Mouse (Mus musculus): ENCODE data around the gene Swap70. TPM values are rescaled to one million over a fixed set of nuclear protein-coding genes. Genes with fewer than 3 reads are reported as not detected.

The Swap70 gene
- polyA plus RNA-seq, 1 experiment from 2014 or later = 33.2 TPM

DNA sequence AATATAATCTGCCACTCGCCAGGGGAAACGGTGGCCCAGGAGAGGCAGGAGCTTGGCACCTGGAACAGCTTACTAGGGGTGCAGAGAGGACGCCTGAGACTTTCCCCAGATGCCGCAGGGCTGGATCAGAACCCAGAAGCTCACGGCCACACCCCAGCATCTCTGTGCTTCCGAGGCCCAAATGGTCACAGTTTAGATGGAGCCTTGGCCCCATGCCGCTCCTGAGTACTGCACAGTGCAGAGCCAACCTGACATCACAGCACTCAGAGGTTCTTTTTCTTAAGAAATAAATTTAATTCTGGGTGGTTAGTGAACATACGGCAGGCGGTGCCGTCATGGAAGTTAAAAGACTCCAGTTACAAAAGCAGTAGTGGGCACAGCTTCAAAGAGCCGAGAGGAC is 86.2 kb downstream of the Swap70 start:
- WGBS = 72% methylated on average over 11 of the region's 11 CpGs
- H3K27me3 ChIP-seq = no peaks in the 10 kb centered on the region
- H3K9me3 ChIP-seq (replicated peaks) = no peaks in the 10 kb centered on the region
- no peak overlapping the region for H3K4me2 ChIP-seq (replicated peaks)
- 0 out of 2 replicates have a peak, but pooled peaks cover 2% of the 10 kb centered on the region for H3K4me1 ChIP-seq
- no peak overlapping the region for H3K4me3 ChIP-seq (replicated peaks)
- no peak overlapping the region for H3K27ac ChIP-seq (replicated peaks)
- ATAC-seq (ENCODE audit: insufficient number of reproducible peaks, low FRiP score, low TSS enrichment, low read depth) = no peak
- H3K36me3 ChIP-seq = peaks cover 33% of the 10 kb centered on the region
- no peak overlapping the region for H3K9ac ChIP-seq

GRCm38 (mm10) chr7:110309246-110309645 is 87.7 kb downstream of the Swap70 start:
- Histone ChIP-seq H3K4me1 (0 out of 2 replicates have a peak, but pooled peaks cover 2% of the 10 kb centered on the region), H3K4me2 (replicated peaks) (no peak overlapping the region), H3K9me3 (replicated peaks) (no peaks in the 10 kb centered on the region), H3K27me3 (no peaks in the 10 kb centered on the region), H3K9ac (no peak overlapping the region), H3K36me3 (peaks cover 46% of the 10 kb centered on the region), H3K27ac (replicated peaks) (no peak overlapping the region), H3K4me3 (replicated peaks) (no peak overlapping the region)
- ATAC-seq (ENCODE audit: insufficient number of reproducible peaks, low FRiP score, low TSS enrichment, low read depth) = no peak
- 97% methylated on average over 8 of the region's 8 CpGs for WGBS

DNA sequence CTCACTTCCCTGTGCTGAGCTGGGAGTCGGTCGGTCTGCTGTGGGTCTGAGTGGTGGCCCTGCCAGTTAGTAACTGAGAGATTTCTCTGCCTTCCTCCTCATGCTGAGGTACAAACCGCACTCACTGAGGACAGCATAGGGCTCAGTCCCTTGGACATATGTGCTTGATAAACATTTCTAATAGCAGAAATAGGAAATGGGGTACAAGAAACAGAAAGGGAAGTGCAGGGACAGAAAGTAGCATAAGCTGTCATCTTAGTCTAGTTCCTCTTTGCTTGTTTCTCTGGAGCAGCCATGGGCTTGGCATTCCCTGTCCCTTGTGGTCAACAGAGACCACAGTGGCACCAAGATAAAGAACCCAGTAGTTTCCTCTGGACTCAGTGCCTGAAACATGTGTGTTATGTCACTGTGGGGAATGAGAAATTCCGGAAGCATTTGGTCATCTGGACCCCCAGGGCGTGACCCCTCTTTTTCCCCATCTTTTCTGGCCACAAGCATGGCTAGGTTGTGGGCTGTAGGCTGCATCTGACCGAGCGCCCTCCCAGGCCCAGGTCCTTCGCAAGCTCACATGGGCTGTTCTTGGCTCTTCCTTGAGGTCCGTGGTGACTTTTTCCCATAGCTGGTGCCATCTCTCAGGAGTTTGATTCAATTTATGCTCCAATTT is 92.0 kb downstream of the Swap70 start:
- Histone ChIP-seq H3K4me1 (0 out of 2 replicates have a peak, but pooled peaks cover 2% of the 10 kb centered on the region), H3K4me2 (replicated peaks) (no peak overlapping the region), H3K9me3 (replicated peaks) (no peaks in the 10 kb centered on the region), H3K27ac (replicated peaks) (no peak overlapping the region), H3K36me3 (peaks cover 65% of the 10 kb centered on the region), H3K27me3 (no peaks in the 10 kb centered on the region), H3K9ac (no peak overlapping the region), H3K4me3 (replicated peaks) (no peak overlapping the region)
- ATAC-seq (ENCODE audit: insufficient number of reproducible peaks, low FRiP score, low TSS enrichment, low read depth) = no peak
- WGBS = 85% methylated on average over 9 of the region's 9 CpGs

- no peak for ATAC-seq (ENCODE audit: insufficient number of reproducible peaks, low FRiP score, low TSS enrichment, low read depth)
- 88% methylated on average over 7 of the region's 7 CpGs for WGBS
These were observed 92.9 kb downstream of the Swap70 start for GRCm38 (mm10) chr7:110314401-110314890.

DNA sequence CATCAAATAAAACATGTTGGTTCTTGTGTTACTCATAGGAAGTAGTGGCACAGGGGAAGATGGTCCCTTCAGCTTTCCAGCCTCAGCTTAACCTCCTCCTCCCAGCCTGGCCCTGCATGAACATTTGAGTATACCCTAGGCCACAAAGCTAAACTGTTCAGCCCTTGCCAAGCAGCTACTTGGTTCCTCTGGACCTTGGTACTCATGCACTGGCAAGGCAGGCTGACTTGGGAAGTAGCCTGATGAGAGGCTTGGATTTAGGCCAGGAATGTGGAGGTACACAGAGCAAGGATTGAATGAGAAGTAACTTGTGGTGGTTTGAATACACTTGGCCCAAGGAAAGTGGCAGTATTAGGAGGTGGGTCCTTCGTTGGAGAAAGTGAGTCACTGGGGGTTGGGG is 93.8 kb downstream of the Swap70 start:
- Histone ChIP-seq H3K27me3 (no peaks in the 10 kb centered on the region), H3K4me3 (replicated peaks) (no peak overlapping the region), H3K36me3 (peaks cover 57% of the 10 kb centered on the region), H3K4me1 (0 out of 2 replicates have a peak, but pooled peaks cover 2% of the 10 kb centered on the region), H3K27ac (replicated peaks) (no peak overlapping the region), H3K9me3 (replicated peaks) (no peaks in the 10 kb centered on the region), H3K4me2 (replicated peaks) (no peak overlapping the region), H3K9ac (no peak overlapping the region)
- WGBS = 86% methylated on average over 1 of the region's 1 CpGs
- ATAC-seq (ENCODE audit: insufficient number of reproducible peaks, low FRiP score, low TSS enrichment, low read depth) = no peak

More at GRCm38 (mm10) chr7:110314401-110314890, 92.9 kb downstream of the Swap70 start:
- H3K36me3 ChIP-seq = peaks cover 60% of the 10 kb centered on the region
- H3K9ac ChIP-seq = no peak overlapping the region
- H3K27me3 ChIP-seq = no peaks in the 10 kb centered on the region
- 0 out of 2 replicates have a peak, but pooled peaks cover 2% of the 10 kb centered on the region for H3K4me1 ChIP-seq
- H3K4me3 ChIP-seq (replicated peaks) = no peak overlapping the region
- H3K27ac ChIP-seq (replicated peaks) = no peak overlapping the region
- H3K4me2 ChIP-seq (replicated peaks) = no peak overlapping the region
- H3K9me3 ChIP-seq (replicated peaks) = no peaks in the 10 kb centered on the region

- peaks cover 46% of the 10 kb centered on the region for H3K36me3 ChIP-seq
- 76% methylated on average over 4 of the region's 4 CpGs for WGBS
- H3K9me3 ChIP-seq (replicated peaks) = no peaks in the 10 kb centered on the region
- H3K9ac ChIP-seq = no peak overlapping the region
- H3K27me3 ChIP-seq = no peaks in the 10 kb centered on the region
- no peaks in the 10 kb centered on the region for H3K4me1 ChIP-seq
- no peak overlapping the region for H3K27ac ChIP-seq (replicated peaks)
- no peak overlapping the region for H3K4me3 ChIP-seq (replicated peaks)
- ATAC-seq (ENCODE audit: insufficient number of reproducible peaks, low FRiP score, low TSS enrichment, low read depth) = no peak
- no peak overlapping the region for H3K4me2 ChIP-seq (replicated peaks)
These were observed 95.9 kb downstream of the Swap70 start for GRCm38 (mm10) chr7:110317412-110317811.

DNA sequence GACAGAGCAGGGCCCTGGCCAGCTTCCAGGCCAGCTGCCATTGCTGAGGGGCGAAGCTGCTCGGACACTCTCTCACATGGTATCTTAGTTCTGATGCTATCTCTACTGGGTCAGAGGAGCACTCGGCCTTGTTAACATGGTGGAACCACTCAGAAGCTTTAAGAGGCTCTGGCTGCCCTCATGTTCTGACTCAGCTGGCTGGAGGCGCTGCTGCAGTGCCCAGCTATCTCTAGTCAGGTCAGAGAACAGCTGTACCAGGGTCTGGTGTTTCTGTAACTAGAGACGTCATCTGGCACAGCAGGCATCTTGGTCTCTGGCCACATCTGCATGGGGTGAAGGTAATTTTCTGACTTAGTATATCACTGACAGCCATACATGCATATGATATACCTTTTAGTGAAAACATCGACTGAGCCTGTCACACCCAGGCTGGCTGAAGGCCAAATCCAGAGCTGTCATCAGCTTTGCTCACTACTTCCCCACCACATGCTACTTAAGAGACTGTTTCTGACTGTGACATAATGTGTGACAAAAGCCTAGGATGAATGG is 97.5 kb downstream of the Swap70 start:
- H3K27me3 ChIP-seq = no peaks in the 10 kb centered on the region
- H3K36me3 ChIP-seq = peaks cover 42% of the 10 kb centered on the region
- no peak overlapping the region for H3K9ac ChIP-seq
- 67% methylated on average over 6 of the region's 6 CpGs for WGBS
- ATAC-seq (ENCODE audit: insufficient number of reproducible peaks, low FRiP score, low TSS enrichment, low read depth) = 0 out of 2 replicates have a peak, but pooled peaks have one; percentile 15
- H3K4me3 ChIP-seq (replicated peaks) = no peak overlapping the region
- H3K4me2 ChIP-seq (replicated peaks) = no peak overlapping the region
- H3K27ac ChIP-seq (replicated peaks) = no peak overlapping the region
- H3K4me1 ChIP-seq = no peaks in the 10 kb centered on the region
- H3K9me3 ChIP-seq (replicated peaks) = no peaks in the 10 kb centered on the region

DNA sequence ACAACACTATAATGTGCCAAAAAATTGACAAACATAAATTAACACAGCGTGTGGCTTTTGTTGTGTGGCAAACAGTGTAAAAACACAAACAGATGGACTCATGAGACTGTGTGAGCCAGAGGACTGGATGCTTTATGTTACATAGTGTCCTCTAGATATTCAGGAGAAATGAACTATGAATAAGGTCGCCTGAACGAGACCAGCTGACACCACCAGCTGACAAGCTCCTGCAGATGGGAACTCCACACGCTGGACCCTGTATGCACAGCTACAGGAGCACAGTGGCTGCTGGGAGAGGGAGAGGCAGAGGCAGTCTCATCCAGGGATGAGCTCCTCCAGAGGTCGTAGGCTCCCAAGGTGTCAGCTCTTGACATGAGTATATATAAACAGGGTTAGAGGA is 99.6 kb downstream of the Swap70 start:
- H3K9ac ChIP-seq = no peak overlapping the region
- no peak for ATAC-seq (ENCODE audit: insufficient number of reproducible peaks, low FRiP score, low TSS enrichment, low read depth)
- H3K27ac ChIP-seq (replicated peaks) = no peak overlapping the region
- 72% methylated on average over 5 of the region's 5 CpGs for WGBS
- no peak overlapping the region for H3K4me2 ChIP-seq (replicated peaks)
- peaks cover 39% of the 10 kb centered on the region for H3K36me3 ChIP-seq
- H3K4me3 ChIP-seq (replicated peaks) = no peak overlapping the region
- H3K4me1 ChIP-seq = no peaks in the 10 kb centered on the region
- no peaks in the 10 kb centered on the region for H3K27me3 ChIP-seq
- H3K9me3 ChIP-seq (replicated peaks) = no peaks in the 10 kb centered on the region

DNA sequence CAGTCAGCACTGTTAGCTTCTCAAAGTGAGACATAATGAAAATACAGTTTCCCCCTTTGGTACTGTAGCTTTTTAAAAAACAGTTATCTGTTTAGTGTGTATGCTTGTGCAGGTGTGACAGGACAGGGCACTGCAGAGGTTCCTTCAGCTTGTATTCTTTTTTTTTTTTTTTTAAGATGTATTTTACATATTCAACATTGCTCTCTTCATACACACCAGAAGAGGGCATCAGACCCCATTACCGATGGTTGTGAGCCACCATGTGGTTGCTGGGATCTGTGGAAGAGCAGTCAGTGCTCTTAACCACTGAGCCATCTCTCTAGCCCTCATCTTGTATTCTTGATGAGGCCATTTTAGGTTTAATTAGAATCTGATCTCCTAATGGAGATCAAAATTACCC is 103.3 kb downstream of the Swap70 start:
- no peaks in the 10 kb centered on the region for H3K9me3 ChIP-seq (replicated peaks)
- H3K4me3 ChIP-seq (replicated peaks) = no peak overlapping the region
- H3K27ac ChIP-seq (replicated peaks) = no peak overlapping the region
- peaks cover 58% of the 10 kb centered on the region for H3K36me3 ChIP-seq
- no peak overlapping the region for H3K9ac ChIP-seq
- H3K27me3 ChIP-seq = no peaks in the 10 kb centered on the region
- no peak overlapping the region for H3K4me2 ChIP-seq (replicated peaks)
- WGBS = 90% methylated on average over 1 of the region's 1 CpGs
- H3K4me1 ChIP-seq = no peaks in the 10 kb centered on the region
- ATAC-seq (ENCODE audit: insufficient number of reproducible peaks, low FRiP score, low TSS enrichment, low read depth) = no peak

DNA sequence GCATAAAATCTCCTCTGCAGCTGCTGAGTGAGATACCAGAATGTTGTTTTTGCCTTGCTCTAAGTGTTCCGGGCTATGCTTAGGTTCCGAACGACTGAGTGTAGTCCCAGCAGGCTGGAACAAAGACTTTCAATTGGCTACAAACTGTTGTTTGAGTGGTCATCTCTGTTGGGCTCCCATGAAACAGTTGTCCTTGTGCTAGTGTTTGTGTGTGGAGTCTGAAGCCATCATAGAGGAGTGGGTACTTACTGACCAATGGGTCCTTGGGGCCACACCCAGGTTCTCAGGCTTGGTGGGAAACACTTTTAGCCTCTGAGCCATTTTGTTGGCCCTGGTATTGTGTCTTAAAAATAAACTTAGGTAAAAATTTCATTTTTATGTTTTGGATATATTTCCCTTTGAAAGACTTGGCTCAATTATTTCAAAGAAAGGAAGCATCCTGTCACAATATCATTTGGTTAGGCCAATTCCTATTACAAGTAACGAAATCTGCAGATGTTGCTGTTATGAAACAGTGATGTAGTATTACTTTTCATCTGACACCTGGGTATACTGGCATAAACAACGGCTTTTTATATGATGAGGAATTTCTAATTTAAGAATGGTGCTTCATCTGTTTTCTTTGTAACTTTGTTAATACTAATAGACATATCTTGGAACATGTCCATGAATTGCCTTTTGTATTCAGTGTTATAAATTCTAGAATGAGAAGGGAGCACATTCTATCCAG is 104.0 kb downstream of the Swap70 start:
- Histone ChIP-seq H3K9me3 (replicated peaks) (no peaks in the 10 kb centered on the region), H3K27me3 (no peaks in the 10 kb centered on the region), H3K4me3 (replicated peaks) (no peak overlapping the region), H3K27ac (replicated peaks) (no peak overlapping the region), H3K4me2 (replicated peaks) (no peak overlapping the region), H3K36me3 (peaks cover 62% of the 10 kb centered on the region), H3K9ac (no peak overlapping the region), H3K4me1 (no peaks in the 10 kb centered on the region)
- 92% methylated on average over 5 of the region's 5 CpGs for WGBS
- no peak for ATAC-seq (ENCODE audit: insufficient number of reproducible peaks, low FRiP score, low TSS enrichment, low read depth)

All from embryonic facial prominence, embryonic 15.5 days (tissue).